Mouse (Mus musculus) olfactory bulb, adult 2 months (tissue): ENCODE data around the gene Crcp. TPM values are rescaled to one million over a fixed set of nuclear protein-coding genes. Genes with fewer than 3 reads are reported as not detected.

ENCODE experiments used
- H3K27ac ChIP-seq: fragments of 200-500 bp; 2 replicates; pipeline ENCODE4 v1.5.1; 2012; ENCODE audit warnings: low read depth, low read length; ENCODE audit not compliant: insufficient read depth
- H3K4me1 ChIP-seq: fragments of 200-500 bp; 2 replicates; pipeline ENCODE4 v1.6.1; 2012; ENCODE audit warnings: low read length; ENCODE audit not compliant: control insufficient read depth, insufficient read depth
- H3K4me3 ChIP-seq: fragments of 200-500 bp; 2 replicates; pipeline ENCODE4 v1.5.1; 2012; ENCODE audit warnings: mild to moderate bottlenecking, low read depth, low read length, moderate library complexity; ENCODE audit not compliant: insufficient read depth
- CTCF ChIP-seq: fragments of 200-500 bp; IDR thresholded peaks from 2 replicates; pipeline ENCODE4 v1.5.1; 2012; ENCODE audit warnings: low read depth, mild to moderate bottlenecking, low read length, moderate library complexity; ENCODE audit not compliant: insufficient read depth
- POLR2A ChIP-seq: fragments of 200-500 bp; IDR thresholded peaks from 2 replicates; pipeline ENCODE4 v1.6.1; 2012; ENCODE audit warnings: mild to moderate bottlenecking, low read depth, low read length, moderate library complexity; ENCODE audit not compliant: insufficient read depth
- WGBS: fragments of 180-500 bp; shearing (Covaris S2); methylation state at CpG from one replicate; pipeline ENCODE4 v1.1.7; 2018; 5-methylcytosine and 5-hydroxymethylcytosine counted together
- polyA plus RNA-seq: library from polyadenylated mRNA; stranded (reverse); fragments of >200 nt; gene quantifications from 2 replicates; pipeline ENCODE4 v1.2.4, GENCODE M21; 2012; ENCODE audit warnings: low replicate concordance; ENCODE audit not compliant: missing spikeins, insufficient read depth, insufficient read length

Gene Crcp
- polyA plus RNA-seq, 1 experiment, result not detected

DNA sequence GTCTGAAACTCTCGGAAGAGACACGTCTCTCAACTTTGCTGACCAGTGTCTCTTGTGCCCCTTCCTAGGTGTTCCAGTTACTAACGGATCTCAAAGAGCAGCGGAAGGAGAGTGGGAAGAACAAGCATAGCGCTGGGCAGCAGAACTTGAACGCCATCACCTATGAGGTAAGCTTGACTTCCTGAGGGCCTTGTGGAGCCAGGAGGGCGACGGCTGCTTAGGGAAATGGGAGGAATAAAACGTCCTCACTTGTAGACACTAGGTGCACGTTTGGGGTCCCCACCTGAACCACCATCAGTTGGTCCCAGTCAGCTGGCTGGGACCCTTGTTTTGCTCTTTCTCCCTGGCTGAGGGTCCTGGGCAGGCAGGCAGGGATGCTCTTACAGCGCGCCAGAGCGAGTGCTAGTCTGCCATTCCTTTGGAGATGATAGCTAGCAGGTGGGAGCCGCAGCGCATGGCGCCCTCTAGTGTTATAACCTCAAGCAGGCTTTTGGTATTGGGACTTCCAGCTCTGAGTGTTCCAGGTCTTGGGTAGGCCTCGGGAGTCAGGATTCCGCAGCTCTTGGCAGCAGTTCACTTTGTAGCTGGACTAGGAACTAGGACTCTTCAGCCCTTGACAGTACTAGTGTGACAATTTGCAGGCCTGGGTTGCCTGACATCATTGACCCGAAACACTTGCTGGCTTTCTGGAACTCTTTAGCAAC is 8.8 kb downstream of the Crcp start:
- Histone ChIP-seq H3K4me1 (0 out of 2 replicates have a peak, but pooled peaks cover 3% of the 10 kb centered on the region), H3K4me3 (no peak overlapping the region), H3K27ac (no peak overlapping the region)
- 63% methylated on average over 19 of the region's 19 CpGs for WGBS
- TF ChIP-seq POLR2A, result no peak
- TF ChIP-seq CTCF, result peak; percentile 32

DNA sequence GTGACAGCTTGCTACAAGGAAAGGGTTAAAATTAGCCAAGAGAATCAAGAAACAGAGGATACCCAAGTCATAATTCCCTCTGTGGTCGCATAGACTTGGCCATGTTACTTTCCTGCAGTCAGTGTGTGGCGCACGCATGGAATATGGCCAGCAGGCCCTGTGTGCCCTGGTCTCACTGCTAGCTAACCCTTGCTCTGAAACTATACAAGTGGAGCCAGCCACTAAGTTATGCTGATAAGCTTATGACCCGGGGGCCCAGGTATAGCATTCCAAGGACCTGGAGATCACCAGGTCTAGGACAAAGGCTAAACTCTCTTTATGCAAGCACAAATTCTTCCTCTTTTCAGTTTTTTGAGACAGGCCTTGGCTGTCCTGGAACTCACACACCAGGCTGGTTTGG is 11.7 kb downstream of the Crcp start:
- TF ChIP-seq POLR2A, result no peak
- no peak for TF ChIP-seq CTCF
- 96% methylated on average over 4 of the region's 4 CpGs for WGBS

GRCm38 (mm10) chr5:130041262-130041661 is 12.2 kb downstream of the Crcp start:
- H3K4me1 ChIP-seq, result 0 out of 2 replicates have a peak, but pooled peaks cover 3% of the 10 kb centered on the region
- TF ChIP-seq POLR2A, result no peak
- TF ChIP-seq CTCF, result no peak
- H3K4me3 ChIP-seq, result no peak overlapping the region
- no peak overlapping the region for H3K27ac ChIP-seq
- 78% methylated on average over 4 of the region's 4 CpGs for WGBS

More for the DNA sequence above, 11.7 kb downstream of the Crcp start:
- Histone ChIP-seq H3K4me1 (0 out of 2 replicates have a peak, but pooled peaks cover 3% of the 10 kb centered on the region), H3K27ac (no peak overlapping the region), H3K4me3 (no peak overlapping the region)

DNA sequence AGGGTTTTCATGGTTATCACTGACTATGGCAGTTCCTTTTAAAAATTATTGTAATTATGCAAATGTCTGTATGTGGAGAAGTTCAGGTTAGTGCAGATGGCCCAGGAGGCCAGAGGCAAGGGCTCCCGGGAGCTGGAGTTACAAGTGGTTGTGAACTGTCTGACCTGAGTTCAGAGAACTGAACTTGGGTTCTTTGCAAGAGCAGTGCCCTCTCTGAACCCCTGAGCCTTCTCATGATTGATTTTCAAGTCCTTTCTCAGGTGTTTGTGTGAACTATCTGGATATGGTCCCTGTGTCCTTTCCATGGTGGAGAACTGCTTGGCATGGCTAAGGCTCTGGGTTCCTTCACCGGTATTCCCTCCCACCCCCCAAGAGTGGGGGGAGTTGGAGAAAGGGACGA is 14.7 kb downstream of the Crcp start:
- H3K4me1 ChIP-seq, result peaks cover 4% of the 10 kb centered on the region
- no peak overlapping the region for H3K27ac ChIP-seq
- no peak for TF ChIP-seq CTCF
- no peak for TF ChIP-seq POLR2A
- no peak overlapping the region for H3K4me3 ChIP-seq
- 30% methylated on average over 3 of the region's 3 CpGs for WGBS

DNA sequence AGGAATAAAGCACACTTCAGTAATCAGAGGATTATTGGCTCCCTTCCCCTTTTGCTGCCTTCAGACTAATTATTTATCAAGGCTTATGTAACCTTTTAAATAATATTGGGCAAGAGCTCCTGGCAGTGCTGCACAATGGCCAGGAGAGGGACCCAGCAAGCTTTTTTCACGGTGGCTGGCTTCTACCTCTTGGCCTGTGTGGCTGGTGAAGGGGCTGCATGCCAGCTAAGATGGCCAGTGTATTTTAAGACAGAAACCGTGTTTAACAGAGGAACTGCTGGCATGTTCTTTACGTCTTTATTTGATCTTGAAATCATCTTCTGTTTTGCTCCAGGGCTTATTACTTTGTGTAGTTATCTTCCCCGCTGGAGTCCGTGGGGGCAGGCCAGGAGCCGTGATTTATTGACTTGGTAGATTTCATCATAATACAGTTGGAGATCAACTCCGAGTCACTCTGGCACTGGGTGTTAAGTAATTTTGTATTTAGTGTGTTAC is 15.2 kb downstream of the Crcp start:
- H3K27ac ChIP-seq, result no peak overlapping the region
- TF ChIP-seq POLR2A (no peak), CTCF (peak; percentile 73)
- WGBS, result 39% methylated on average over 7 of the region's 7 CpGs
- no peak overlapping the region for H3K4me3 ChIP-seq
- peaks cover 9% of the 10 kb centered on the region for H3K4me1 ChIP-seq

- H3K4me3 ChIP-seq, result no peak overlapping the region
- WGBS, result 87% methylated on average over 7 of the region's 7 CpGs
- TF ChIP-seq CTCF, result no peak
- TF ChIP-seq POLR2A, result no peak
- H3K4me1 ChIP-seq, result peaks cover 11% of the 10 kb centered on the region
- H3K27ac ChIP-seq, result no peak overlapping the region
These were observed 17.0 kb downstream of the Crcp start for GRCm38 (mm10) chr5:130046100-130046499.

GRCm38 (mm10) chr5:130046589-130046988 is 17.5 kb downstream of the Crcp start:
- H3K4me1 ChIP-seq, result peaks cover 11% of the 10 kb centered on the region
- 87% methylated on average over 10 of the region's 10 CpGs for WGBS
- no peak overlapping the region for H3K27ac ChIP-seq
- TF ChIP-seq CTCF (no peak), POLR2A (no peak)
- no peak overlapping the region for H3K4me3 ChIP-seq

GRCm38 (mm10) chr5:130047013-130047412 is 17.9 kb downstream of the Crcp start:
- TF ChIP-seq CTCF (peak; percentile 19; the same call in 1 of the 2 replicates), POLR2A (no peak)

GRCm38 (mm10) chr5:130048786-130049520 is 19.9 kb downstream of the Crcp start:
- no peak overlapping the region for H3K4me3 ChIP-seq
- TF ChIP-seq POLR2A (no peak), CTCF (no peak)
- WGBS, result 42% methylated on average over 15 of the region's 15 CpGs
- H3K27ac ChIP-seq, result peak overlapping the region; percentile 17
- H3K4me1 ChIP-seq, result peaks cover 15% of the 10 kb centered on the region

More at GRCm38 (mm10) chr5:130047013-130047412, 17.9 kb downstream of the Crcp start:
- WGBS, result 81% methylated on average over 6 of the region's 6 CpGs
- Histone ChIP-seq H3K27ac (no peak overlapping the region), H3K4me1 (peaks cover 11% of the 10 kb centered on the region), H3K4me3 (no peak overlapping the region)
